Mouse (Mus musculus) limb, embryonic 13.5 days (tissue): ENCODE results near the gene Tlnrd1. TPM values are rescaled to one million over a fixed set of nuclear protein-coding genes. Genes with fewer than 3 reads are reported as not detected.
A peak's percentile ranks its signal among the peaks of the same experiment; 100 is the strongest.
"Not testable (repeated sequence)": the region's sequence is repeated elsewhere in the genome, so short reads cannot be mapped to it uniquely, and the experiment has no call there.

ENCODE experiments used
- ATAC-seq: fragments of 200-750 bp; cut with Nextera tagmentation; 2 replicates; pipeline ENCODE4 v1.8.0; 2017; ENCODE audit warnings: low read depth, moderate number of reproducible peaks, moderate TSS enrichment; ENCODE audit not compliant: low FRiP score
- H3K27ac ChIP-seq: fragments of 300-500 bp; sonication (generic); 2 replicates; pipeline ENCODE4 v1.5.1; 2015; ENCODE audit warnings: inconsistent platforms, mild to moderate bottlenecking, moderate library complexity
- H3K27me3 ChIP-seq: fragments of 300-500 bp; sonication (generic); 2 replicates; pipeline ENCODE4 v1.6.1; 2015; ENCODE audit warnings: mild to moderate bottlenecking, inconsistent platforms
- H3K36me3 ChIP-seq: fragments of 300-500 bp; sonication (generic); 2 replicates; pipeline ENCODE4 v1.6.1; 2015; ENCODE audit warnings: inconsistent platforms, mild to moderate bottlenecking, moderate library complexity
- H3K4me1 ChIP-seq: fragments of 300-500 bp; sonication (generic); 2 replicates; pipeline ENCODE4 v1.6.1; 2015; ENCODE audit warnings: inconsistent platforms
- H3K4me2 ChIP-seq: fragments of 300-500 bp; sonication (generic); replicated peaks from 2 replicates; pipeline ENCODE4 v1.6.1; 2015; ENCODE audit warnings: inconsistent platforms, mild to moderate bottlenecking, moderate library complexity
- H3K4me3 ChIP-seq: fragments of 300-500 bp; sonication (generic); 2 replicates; pipeline ENCODE4 v1.5.1; 2015; ENCODE audit warnings: moderate library complexity, mild to moderate bottlenecking, inconsistent platforms
- H3K9ac ChIP-seq: fragments of 300-500 bp; sonication (generic); 2 replicates; pipeline ENCODE4 v1.6.1; 2015; ENCODE audit warnings: mild to moderate bottlenecking, inconsistent platforms
- H3K9me3 ChIP-seq: fragments of 300-500 bp; sonication (generic); 2 replicates; pipeline ENCODE4 v1.6.1; 2016; ENCODE audit warnings: inconsistent platforms
- WGBS: fragments of 180-500 bp; shearing (Covaris S2); methylation state at CpG from one replicate; pipeline ENCODE4 v1.1.7; 2015; 5-methylcytosine and 5-hydroxymethylcytosine counted together
- polyA plus RNA-seq: library from polyadenylated mRNA; unstranded; fragments of >200 nt; fragmentation: Nextera tagmentation; extraction: Ambion mirVana; gene quantifications from 2 replicates; pipeline ENCODE4 v1.2.1, GENCODE M21; 2015

The Tlnrd1 gene
- polyA plus RNA-seq, 1 experiment from 2014 or later: 10.0 TPM

GRCm38 (mm10) chr7:83896077-83896740 lies 12.1 kb upstream of the Tlnrd1 start:
- H3K4me1 ChIP-seq: peaks cover 13% of the 10 kb centered on the region
- 88% methylated on average over 5 of the region's 5 CpGs for WGBS
- ATAC-seq: no peak
- H3K4me3 ChIP-seq: no peak overlapping the region
- H3K36me3 ChIP-seq: peaks cover 58% of the 10 kb centered on the region
- H3K9ac ChIP-seq: no peak overlapping the region
- no peak overlapping the region for H3K4me2 ChIP-seq
- no peaks in the 10 kb centered on the region for H3K9me3 ChIP-seq
- H3K27ac ChIP-seq: no peak overlapping the region
- no peaks in the 10 kb centered on the region for H3K27me3 ChIP-seq

GRCm38 (mm10) chr7:83894348-83894747 lies 10.2 kb upstream of the Tlnrd1 start:
- Histone ChIP-seq H3K4me1 (peaks cover 13% of the 10 kb centered on the region), H3K4me2 (no peak overlapping the region)

DNA sequence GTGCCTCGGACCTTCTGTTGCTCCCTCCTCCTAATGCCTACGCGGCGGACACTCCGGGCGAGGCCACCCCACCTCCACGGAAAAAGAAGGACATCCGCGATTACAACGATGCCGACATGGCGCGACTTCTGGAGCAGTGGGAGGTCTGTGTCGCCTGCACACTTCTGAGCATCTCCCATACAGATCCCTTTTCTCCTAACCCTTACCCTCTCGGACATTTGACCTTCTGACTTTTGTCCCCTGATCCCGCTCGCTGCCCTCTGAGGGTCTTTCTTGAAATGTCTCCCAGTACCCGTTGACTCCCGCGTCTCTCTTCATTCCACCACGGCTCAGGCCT lies 8.2 kb upstream of the Tlnrd1 start:
- Histone ChIP-seq H3K4me2 (peak overlapping the region; percentile 69), H3K4me1 (peaks cover 13% of the 10 kb centered on the region), H3K27me3 (no peaks in the 10 kb centered on the region), H3K9me3 (no peaks in the 10 kb centered on the region), H3K9ac (peak overlapping the region; percentile 80), H3K36me3 (peaks cover 19% of the 10 kb centered on the region), H3K4me3 (peak overlapping the region; percentile 79), H3K27ac (peak overlapping the region; percentile 85)
- 0% methylated on average over 20 of the region's 21 CpGs for whole genome bisulfite sequencing
- no peak; the same call in 1 of the 2 replicates for ATAC-seq

More at GRCm38 (mm10) chr7:83894348-83894747, 10.2 kb upstream of the Tlnrd1 start:
- WGBS: 95% methylated on average over 1 of the region's 1 CpGs
- Histone ChIP-seq H3K4me3 (no peak overlapping the region), H3K27me3 (no peaks in the 10 kb centered on the region), H3K36me3 (peaks cover 40% of the 10 kb centered on the region), H3K9me3 (no peaks in the 10 kb centered on the region), H3K9ac (no peak overlapping the region), H3K27ac (no peak overlapping the region)
- no peak for ATAC-seq

GRCm38 (mm10) chr7:83891433-83892332 lies 7.6 kb upstream of the Tlnrd1 start:
- Histone ChIP-seq H3K4me2 (peak overlapping the region; percentile 69), H3K36me3 (peaks cover 17% of the 10 kb centered on the region), H3K4me3 (peak overlapping the region; percentile 79), H3K27me3 (no peaks in the 10 kb centered on the region), H3K9me3 (no peaks in the 10 kb centered on the region), H3K27ac (peak overlapping the region; percentile 85), H3K4me1 (peaks cover 13% of the 10 kb centered on the region), H3K9ac (peak overlapping the region; percentile 80)
- ATAC-seq: peak; percentile 96
- whole genome bisulfite sequencing: 4% methylated on average over 44 of the region's 44 CpGs

GRCm38 (mm10) chr7:83889946-83890345 lies 5.8 kb upstream of the Tlnrd1 start:
- H3K36me3 ChIP-seq, H3K27me3 ChIP-seq, ATAC-seq, H3K4me3 ChIP-seq, H3K9ac ChIP-seq, H3K9me3 ChIP-seq, H3K27ac ChIP-seq, H3K4me2 ChIP-seq: not testable (repeated sequence)
- WGBS: 86% methylated on average over 5 of the region's 5 CpGs
- peaks cover 18% of the 10 kb centered on the region for H3K4me1 ChIP-seq

- Histone ChIP-seq H3K9me3 (no peaks in the 10 kb centered on the region), H3K9ac (no peak overlapping the region), H3K27ac (no peak overlapping the region), H3K36me3 (no peaks in the 10 kb centered on the region), H3K4me3 (no peak overlapping the region), H3K27me3 (no peaks in the 10 kb centered on the region), H3K4me2 (no peak overlapping the region), H3K4me1 (peaks cover 23% of the 10 kb centered on the region)
- 63% methylated on average over 3 of the region's 3 CpGs for WGBS
- no peak for ATAC-seq
Observed at GRCm38 (mm10) chr7:83889383-83889782, 5.3 kb upstream of the Tlnrd1 start.

GRCm38 (mm10) chr7:83886366-83887129 lies 2.4 kb upstream of the Tlnrd1 start:
- H3K9me3 ChIP-seq: no peaks in the 10 kb centered on the region
- no peaks in the 10 kb centered on the region for H3K27me3 ChIP-seq
- no peak overlapping the region for H3K27ac ChIP-seq
- WGBS: 91% methylated on average over 6 of the region's 6 CpGs
- peaks cover 6% of the 10 kb centered on the region for H3K36me3 ChIP-seq
- no peak overlapping the region for H3K4me3 ChIP-seq
- peaks cover 23% of the 10 kb centered on the region for H3K4me1 ChIP-seq
- H3K9ac ChIP-seq: no peak overlapping the region
- H3K4me2 ChIP-seq: no peak overlapping the region
- no peak for ATAC-seq

GRCm38 (mm10) chr7:83885835-83886234 lies 1.7 kb upstream of the Tlnrd1 start:
- 92% methylated on average over 4 of the region's 4 CpGs for WGBS
- Histone ChIP-seq H3K4me2 (no peak overlapping the region), H3K27me3 (no peaks in the 10 kb centered on the region), H3K9ac (no peak overlapping the region), H3K4me1 (peaks cover 30% of the 10 kb centered on the region), H3K9me3 (no peaks in the 10 kb centered on the region), H3K4me3 (no peak overlapping the region), H3K36me3 (peaks cover 6% of the 10 kb centered on the region), H3K27ac (peak overlapping the region; percentile 16; the same call in 1 of the 2 replicates)
- no peak for ATAC-seq

DNA sequence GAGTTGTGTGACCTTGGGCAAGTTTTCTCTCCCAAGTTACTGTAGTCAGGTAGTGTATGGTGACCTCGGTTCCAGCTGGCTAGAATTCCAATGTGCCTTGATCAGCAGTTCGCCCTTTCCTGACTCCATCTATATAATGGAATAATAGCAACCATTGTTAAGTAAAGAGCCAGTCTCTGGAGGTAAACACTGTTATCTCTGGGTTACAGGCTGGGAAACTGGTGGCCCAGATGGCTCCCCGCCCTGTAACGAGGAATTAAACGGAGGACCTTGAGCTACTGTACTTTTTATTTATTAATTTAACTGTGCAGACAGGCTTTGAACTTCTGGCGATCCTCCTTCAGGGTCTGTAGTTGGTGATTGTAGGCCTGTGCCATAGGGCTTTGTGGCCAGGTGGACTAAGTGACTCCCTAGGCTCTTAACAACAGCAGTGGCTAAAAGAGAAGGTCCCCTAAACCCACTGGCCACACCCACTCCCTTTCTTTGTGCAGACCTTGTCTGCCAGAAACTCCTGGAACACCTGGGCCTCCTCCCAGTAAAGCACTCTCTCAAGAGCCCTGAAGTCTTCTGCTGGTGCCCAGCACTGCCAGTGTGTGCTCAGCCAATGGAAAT lies 922 bp upstream of the Tlnrd1 start:
- H3K4me3 ChIP-seq: peak overlapping the region; percentile 68
- no peaks in the 10 kb centered on the region for H3K27me3 ChIP-seq
- peaks cover 6% of the 10 kb centered on the region for H3K36me3 ChIP-seq
- H3K4me1 ChIP-seq: peaks cover 38% of the 10 kb centered on the region
- H3K9ac ChIP-seq: peak overlapping the region; percentile 92
- no peaks in the 10 kb centered on the region for H3K9me3 ChIP-seq
- WGBS: 34% methylated on average over 6 of the region's 6 CpGs
- ATAC-seq: no peak
- peak overlapping the region; percentile 96 for H3K4me2 ChIP-seq
- peak overlapping the region; percentile 94 for H3K27ac ChIP-seq

DNA sequence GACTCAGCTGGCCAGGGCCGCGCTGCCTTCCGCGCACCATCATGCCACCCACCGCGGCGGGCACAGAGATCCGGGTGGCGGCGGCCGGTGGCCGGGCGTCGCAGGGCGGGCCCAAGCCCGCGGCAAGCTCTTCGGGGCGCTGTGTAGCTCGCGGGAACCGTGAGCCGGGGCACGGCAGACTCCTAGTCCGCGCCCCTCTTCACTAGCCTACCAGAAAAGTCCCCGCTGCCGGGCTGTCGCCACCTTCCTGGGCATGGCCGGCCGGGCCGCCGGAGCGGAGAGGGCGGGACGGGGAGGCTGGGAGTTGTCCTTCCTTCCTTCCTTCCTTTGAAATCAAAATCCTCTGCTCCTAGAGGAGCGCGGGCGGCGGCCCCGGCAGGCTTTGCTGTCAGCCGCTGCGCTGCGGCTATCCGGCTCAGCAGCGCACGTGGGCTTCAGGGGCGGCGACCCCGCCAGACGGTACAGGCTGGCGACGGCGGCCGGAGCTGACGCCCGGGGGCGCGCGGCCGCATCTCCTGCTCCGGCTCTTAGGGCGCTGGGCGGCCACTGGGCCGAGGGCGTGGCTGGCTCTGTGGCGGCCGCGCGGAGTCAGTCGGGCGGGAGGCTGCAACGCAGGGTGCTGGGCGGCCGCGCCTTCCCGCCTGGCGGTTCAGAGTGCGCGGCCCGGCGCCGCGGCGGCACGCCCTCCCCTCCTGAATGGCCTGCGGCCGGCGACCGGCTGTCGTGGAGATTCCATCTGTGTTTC lies 657 bp downstream of the Tlnrd1 start:
- H3K9me3 ChIP-seq: no peaks in the 10 kb centered on the region
- peak overlapping the region; percentile 96 for H3K4me2 ChIP-seq
- H3K9ac ChIP-seq: peak overlapping the region; percentile 92
- WGBS: under 1% methylated on average over 79 of the region's 91 CpGs
- peaks cover 54% of the 10 kb centered on the region for H3K4me1 ChIP-seq
- H3K27me3 ChIP-seq: no peaks in the 10 kb centered on the region
- peak overlapping the region; percentile 68 for H3K4me3 ChIP-seq
- peak overlapping the region; percentile 94 for H3K27ac ChIP-seq
- H3K36me3 ChIP-seq: peaks cover 6% of the 10 kb centered on the region
- ATAC-seq: peak; percentile 74

GRCm38 (mm10) chr7:83882633-83883275 lies 1.4 kb downstream of the Tlnrd1 start:
- Histone ChIP-seq H3K36me3 (peaks cover 10% of the 10 kb centered on the region), H3K27me3 (no peaks in the 10 kb centered on the region), H3K4me3 (peak overlapping the region; percentile 68), H3K27ac (peak overlapping the region; percentile 94), H3K9me3 (no peaks in the 10 kb centered on the region), H3K4me2 (peak overlapping the region; percentile 96), H3K4me1 (peaks cover 61% of the 10 kb centered on the region), H3K9ac (peak overlapping the region; percentile 92)
- 18% methylated on average over 48 of the region's 56 CpGs for WGBS
- 0 out of 2 replicates have a peak, but pooled peaks have one; percentile 4 for ATAC-seq
